Mouse (Mus musculus): ENCODE data around the gene Psmc1. TPM values are rescaled to one million over a fixed set of nuclear protein-coding genes. Genes with fewer than 3 reads are reported as not detected.

Psmc1 gene
- polyA plus RNA-seq, 1 experiment from 2014 or later = 243 TPM

GRCm38 (mm10) chr12:100128522-100128921, 18.6 kb downstream of the Psmc1 start:
- H3K4me3 ChIP-seq (ENCODE audit: low read depth, low read length) = no peak overlapping the region
- ATAC-seq (replicated peaks; ENCODE audit: insufficient number of reproducible peaks, low FRiP score, low TSS enrichment) = no peak
- no peak overlapping the region for H3K4me2 ChIP-seq
- H3K36me3 ChIP-seq (ENCODE audit: control insufficient read depth, insufficient read depth, low read length) = peaks cover 34% of the 10 kb centered on the region
- peaks cover 20% of the 10 kb centered on the region for H3K4me1 ChIP-seq (ENCODE audit: control insufficient read depth, insufficient read depth, low read length)
- H3K27me3 ChIP-seq (ENCODE audit: control insufficient read depth, insufficient read depth, low read length) = no peaks in the 10 kb centered on the region
- H3K9ac ChIP-seq (ENCODE audit: low read depth, low read length) = 0 out of 2 replicates have a peak overlapping the region, but pooled peaks have one; percentile 22
- H3K27ac ChIP-seq (ENCODE audit: low read depth, low read length) = peak overlapping the region; percentile 85
- 47% methylated on average over 6 of the region's 6 CpGs for WGBS (ENCODE audit: insufficient replicate concordance)
- H3K9me3 ChIP-seq (replicated peaks; ENCODE audit: control insufficient read depth, low read length) = no peaks in the 10 kb centered on the region

DNA sequence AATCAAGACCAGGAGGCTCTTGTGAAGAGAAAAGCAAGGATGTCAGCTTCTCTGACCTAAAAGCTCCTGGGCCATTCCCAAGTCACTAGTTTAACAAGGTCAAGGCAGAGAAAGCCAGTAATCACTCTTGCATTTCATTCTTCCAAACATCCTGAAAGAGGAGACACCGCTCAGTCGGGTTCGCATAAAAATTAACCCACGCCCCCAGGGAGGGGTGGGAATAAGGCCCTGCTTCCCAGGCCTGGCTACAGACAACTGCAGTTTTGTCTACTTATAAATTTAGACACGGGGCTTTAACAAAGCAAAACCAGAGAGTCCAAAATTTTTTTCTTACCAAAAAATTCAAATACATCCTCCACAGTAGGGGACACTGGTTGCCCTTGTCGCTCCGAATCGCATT, 19.0 kb downstream of the Psmc1 start:
- Histone ChIP-seq H3K9ac (ENCODE audit: low read depth, low read length) (0 out of 2 replicates have a peak overlapping the region, but pooled peaks have one; percentile 22), H3K4me2 (no peak overlapping the region), H3K27ac (ENCODE audit: low read depth, low read length) (peak overlapping the region; percentile 85), H3K36me3 (ENCODE audit: control insufficient read depth, insufficient read depth, low read length) (peaks cover 31% of the 10 kb centered on the region), H3K4me1 (ENCODE audit: control insufficient read depth, insufficient read depth, low read length) (peaks cover 20% of the 10 kb centered on the region), H3K27me3 (ENCODE audit: control insufficient read depth, insufficient read depth, low read length) (no peaks in the 10 kb centered on the region), H3K4me3 (ENCODE audit: low read depth, low read length) (no peak overlapping the region), H3K9me3 (replicated peaks; ENCODE audit: control insufficient read depth, low read length) (no peaks in the 10 kb centered on the region)
- 76% methylated on average over 8 of the region's 8 CpGs for WGBS (ENCODE audit: insufficient replicate concordance)
- no peak for ATAC-seq (replicated peaks; ENCODE audit: insufficient number of reproducible peaks, low FRiP score, low TSS enrichment)

- no peak overlapping the region for H3K27ac ChIP-seq (ENCODE audit: low read depth, low read length)
- H3K36me3 ChIP-seq (ENCODE audit: control insufficient read depth, insufficient read depth, low read length) = peaks cover 17% of the 10 kb centered on the region
- H3K27me3 ChIP-seq (ENCODE audit: control insufficient read depth, insufficient read depth, low read length) = no peaks in the 10 kb centered on the region
- no peak overlapping the region for H3K4me2 ChIP-seq
- no peaks in the 10 kb centered on the region for H3K9me3 ChIP-seq (replicated peaks; ENCODE audit: control insufficient read depth, low read length)
- peaks cover 20% of the 10 kb centered on the region for H3K4me1 ChIP-seq (ENCODE audit: control insufficient read depth, insufficient read depth, low read length)
- 87% methylated on average over 9 of the region's 9 CpGs for WGBS (ENCODE audit: insufficient replicate concordance)
- ATAC-seq (replicated peaks; ENCODE audit: insufficient number of reproducible peaks, low FRiP score, low TSS enrichment) = no peak
- no peak overlapping the region for H3K4me3 ChIP-seq (ENCODE audit: low read depth, low read length)
- H3K9ac ChIP-seq (ENCODE audit: low read depth, low read length) = no peak overlapping the region
These were observed 21.2 kb downstream of the Psmc1 start for GRCm38 (mm10) chr12:100131167-100131566.

DNA sequence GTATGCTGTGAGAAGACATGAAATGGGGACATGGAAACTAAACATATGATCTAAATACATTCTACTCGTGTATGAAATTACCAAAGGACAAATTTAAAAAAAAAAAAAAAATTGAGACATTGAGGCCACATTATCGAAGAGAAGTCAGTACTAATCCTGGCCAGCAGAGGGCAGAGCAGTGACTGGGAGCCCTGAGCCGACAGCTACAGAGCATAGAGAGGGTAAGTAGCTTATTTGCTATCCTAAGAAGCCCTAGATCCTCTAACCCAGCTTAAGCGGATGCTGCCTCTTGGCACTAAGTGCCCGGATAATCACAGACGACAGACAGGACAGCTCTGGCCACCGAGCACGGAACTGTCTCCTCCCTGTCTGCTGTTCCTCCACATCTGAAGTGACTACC, 21.7 kb downstream of the Psmc1 start:
- no peaks in the 10 kb centered on the region for H3K9me3 ChIP-seq (replicated peaks; ENCODE audit: control insufficient read depth, low read length)
- peaks cover 18% of the 10 kb centered on the region for H3K4me1 ChIP-seq (ENCODE audit: control insufficient read depth, insufficient read depth, low read length)
- no peak for ATAC-seq (replicated peaks; ENCODE audit: insufficient number of reproducible peaks, low FRiP score, low TSS enrichment)
- peaks cover 17% of the 10 kb centered on the region for H3K36me3 ChIP-seq (ENCODE audit: control insufficient read depth, insufficient read depth, low read length)
- H3K27me3 ChIP-seq (ENCODE audit: control insufficient read depth, insufficient read depth, low read length) = no peaks in the 10 kb centered on the region
- no peak overlapping the region for H3K4me2 ChIP-seq
- H3K4me3 ChIP-seq (ENCODE audit: low read depth, low read length) = no peak overlapping the region
- no peak overlapping the region for H3K27ac ChIP-seq (ENCODE audit: low read depth, low read length)
- WGBS (ENCODE audit: insufficient replicate concordance) = 46% methylated on average over 8 of the region's 8 CpGs
- H3K9ac ChIP-seq (ENCODE audit: low read depth, low read length) = no peak overlapping the region

- H3K4me1 ChIP-seq (ENCODE audit: control insufficient read depth, insufficient read depth, low read length) = no peaks in the 10 kb centered on the region
- H3K4me2 ChIP-seq = no peak overlapping the region
- H3K27me3 ChIP-seq (ENCODE audit: control insufficient read depth, insufficient read depth, low read length) = no peaks in the 10 kb centered on the region
- no peak overlapping the region for H3K4me3 ChIP-seq (ENCODE audit: low read depth, low read length)
- no peak for ATAC-seq (replicated peaks; ENCODE audit: insufficient number of reproducible peaks, low FRiP score, low TSS enrichment)
- no peak overlapping the region for H3K9ac ChIP-seq (ENCODE audit: low read depth, low read length)
- no peaks in the 10 kb centered on the region for H3K9me3 ChIP-seq (replicated peaks; ENCODE audit: control insufficient read depth, low read length)
- H3K36me3 ChIP-seq (ENCODE audit: control insufficient read depth, insufficient read depth, low read length) = peaks cover 24% of the 10 kb centered on the region
- no peak overlapping the region for H3K27ac ChIP-seq (ENCODE audit: low read depth, low read length)
- 75% methylated on average over 11 of the region's 11 CpGs for WGBS (ENCODE audit: insufficient replicate concordance)
These were observed 24.5 kb downstream of the Psmc1 start for GRCm38 (mm10) chr12:100134395-100134936.

GRCm38 (mm10) chr12:100135117-100135516, 25.2 kb downstream of the Psmc1 start:
- Histone ChIP-seq H3K9me3 (replicated peaks; ENCODE audit: control insufficient read depth, low read length) (no peaks in the 10 kb centered on the region), H3K36me3 (ENCODE audit: control insufficient read depth, insufficient read depth, low read length) (peaks cover 26% of the 10 kb centered on the region), H3K4me2 (no peak overlapping the region), H3K27me3 (ENCODE audit: control insufficient read depth, insufficient read depth, low read length) (no peaks in the 10 kb centered on the region), H3K27ac (ENCODE audit: low read depth, low read length) (no peak overlapping the region), H3K4me1 (ENCODE audit: control insufficient read depth, insufficient read depth, low read length) (no peaks in the 10 kb centered on the region), H3K9ac (ENCODE audit: low read depth, low read length) (no peak overlapping the region), H3K4me3 (ENCODE audit: low read depth, low read length) (no peak overlapping the region)
- 80% methylated on average over 3 of the region's 3 CpGs for WGBS (ENCODE audit: insufficient replicate concordance)
- no peak for ATAC-seq (replicated peaks; ENCODE audit: insufficient number of reproducible peaks, low FRiP score, low TSS enrichment)

GRCm38 (mm10) chr12:100142848-100143523, 33.0 kb downstream of the Psmc1 start:
- no peaks in the 10 kb centered on the region for H3K9me3 ChIP-seq (replicated peaks; ENCODE audit: control insufficient read depth, low read length)
- no peaks in the 10 kb centered on the region for H3K4me1 ChIP-seq (ENCODE audit: control insufficient read depth, insufficient read depth, low read length)
- H3K27ac ChIP-seq (ENCODE audit: low read depth, low read length) = no peak overlapping the region
- H3K36me3 ChIP-seq (ENCODE audit: control insufficient read depth, insufficient read depth, low read length) = peaks cover 57% of the 10 kb centered on the region
- ATAC-seq (replicated peaks; ENCODE audit: insufficient number of reproducible peaks, low FRiP score, low TSS enrichment) = no peak
- H3K4me2 ChIP-seq = no peak overlapping the region
- no peak overlapping the region for H3K4me3 ChIP-seq (ENCODE audit: low read depth, low read length)
- H3K27me3 ChIP-seq (ENCODE audit: control insufficient read depth, insufficient read depth, low read length) = no peaks in the 10 kb centered on the region
- 92% methylated on average over 11 of the region's 11 CpGs for WGBS (ENCODE audit: insufficient replicate concordance)
- no peak overlapping the region for H3K9ac ChIP-seq (ENCODE audit: low read depth, low read length)

GRCm38 (mm10) chr12:100143737-100144136, 33.8 kb downstream of the Psmc1 start:
- Histone ChIP-seq H3K27ac (ENCODE audit: low read depth, low read length) (no peak overlapping the region), H3K9me3 (replicated peaks; ENCODE audit: control insufficient read depth, low read length) (no peaks in the 10 kb centered on the region), H3K27me3 (ENCODE audit: control insufficient read depth, insufficient read depth, low read length) (no peaks in the 10 kb centered on the region), H3K4me3 (ENCODE audit: low read depth, low read length) (no peak overlapping the region), H3K4me1 (ENCODE audit: control insufficient read depth, insufficient read depth, low read length) (no peaks in the 10 kb centered on the region), H3K9ac (ENCODE audit: low read depth, low read length) (no peak overlapping the region), H3K36me3 (ENCODE audit: control insufficient read depth, insufficient read depth, low read length) (peaks cover 57% of the 10 kb centered on the region), H3K4me2 (no peak overlapping the region)
- no peak for ATAC-seq (replicated peaks; ENCODE audit: insufficient number of reproducible peaks, low FRiP score, low TSS enrichment)
- WGBS (ENCODE audit: insufficient replicate concordance) = 88% methylated on average over 9 of the region's 9 CpGs

DNA sequence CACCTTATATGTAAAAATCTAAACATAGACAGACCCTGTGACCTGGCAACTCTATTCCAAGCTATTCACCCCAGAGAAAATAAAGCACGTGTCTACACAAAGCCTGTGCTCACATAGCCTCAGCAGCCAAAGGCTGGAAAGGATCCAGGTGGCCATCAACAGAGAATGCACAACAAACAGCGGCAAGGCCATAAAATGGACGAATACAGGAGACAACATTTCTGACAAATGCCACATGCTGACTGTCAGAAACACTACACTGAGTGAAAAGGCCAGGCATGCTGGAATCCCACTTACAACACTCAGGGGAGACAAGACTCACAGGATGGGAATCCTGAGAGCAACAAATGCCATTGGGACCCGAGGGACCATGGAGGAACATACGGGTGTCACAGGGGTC, 34.3 kb downstream of the Psmc1 start:
- H3K36me3 ChIP-seq (ENCODE audit: control insufficient read depth, insufficient read depth, low read length) = peaks cover 54% of the 10 kb centered on the region
- H3K27ac ChIP-seq (ENCODE audit: low read depth, low read length) = no peak overlapping the region
- H3K4me2 ChIP-seq = no peak overlapping the region
- no peak for ATAC-seq (replicated peaks; ENCODE audit: insufficient number of reproducible peaks, low FRiP score, low TSS enrichment)
- H3K27me3 ChIP-seq (ENCODE audit: control insufficient read depth, insufficient read depth, low read length) = no peaks in the 10 kb centered on the region
- no peak overlapping the region for H3K4me3 ChIP-seq (ENCODE audit: low read depth, low read length)
- H3K9ac ChIP-seq (ENCODE audit: low read depth, low read length) = no peak overlapping the region
- 83% methylated on average over 5 of the region's 5 CpGs for WGBS (ENCODE audit: insufficient replicate concordance)
- no peaks in the 10 kb centered on the region for H3K9me3 ChIP-seq (replicated peaks; ENCODE audit: control insufficient read depth, low read length)
- no peaks in the 10 kb centered on the region for H3K4me1 ChIP-seq (ENCODE audit: control insufficient read depth, insufficient read depth, low read length)

All from heart, embryonic 11.5 days (tissue).